Mouse (Mus musculus) ES-E14 (cell line): ENCODE data around the gene Nt5c1a. TPM values are rescaled to one million over a fixed set of nuclear protein-coding genes. Genes with fewer than 3 reads are reported as not detected.

Experiments used
- DNase-seq: peaks from one replicate; pipeline ENCODE4 v3.0.0-alpha.2; 2013; ENCODE audit warnings: low read depth, low spot score
- H3K27ac ChIP-seq: 2 replicates; pipeline ENCODE4 v1.5.1; 2012; ENCODE audit warnings: low read depth, mild to moderate bottlenecking, low read length, moderate library complexity, mixed read lengths; ENCODE audit not compliant: poor library complexity, insufficient read depth, severe bottlenecking
- H3K36me3 ChIP-seq: 2 replicates; pipeline ENCODE4 v1.6.1; 2012; ENCODE audit warnings: mild to moderate bottlenecking, low read length, moderate library complexity, mixed read lengths; ENCODE audit not compliant: control insufficient read depth, poor library complexity, insufficient read depth, severe bottlenecking
- H3K4me1 ChIP-seq, 2 experiments: fragments of 150-350 bp in 1 of 2; sonication (generic) in 1 of 2; 2 replicates each; pipeline ENCODE4 v1.6.1; 2012; ENCODE audit warnings: low read length in 2 of 2, mild to moderate bottlenecking in 1 of 2, mixed read lengths in 1 of 2; ENCODE audit not compliant: control insufficient read depth in 2 of 2, insufficient read depth in 2 of 2, poor library complexity in 1 of 2
- H3K4me3 ChIP-seq, 2 experiments: fragments of 150-350 bp in 1 of 2; sonication (generic) in 1 of 2; 2 replicates each; pipeline ENCODE4 v1.5.1; 2012; ENCODE audit warnings: low read length in 2 of 2, low read depth in 1 of 2, mild to moderate bottlenecking in 1 of 2, mixed read lengths in 1 of 2; ENCODE audit not compliant: insufficient read depth in 1 of 2, poor library complexity in 1 of 2, severe bottlenecking in 1 of 2
- H3K9ac ChIP-seq: 2 replicates; pipeline ENCODE4 v1.6.1; 2012; ENCODE audit warnings: low read depth, mild to moderate bottlenecking, low read length, mixed read lengths; ENCODE audit not compliant: poor library complexity, insufficient read depth, severe bottlenecking
- H3K9me3 ChIP-seq: fragments of 150-350 bp; sonication (generic); 2 replicates; pipeline ENCODE4 v1.6.1; 2012; ENCODE audit warnings: low read depth, mild to moderate bottlenecking, low read length; ENCODE audit not compliant: control insufficient read depth, insufficient read depth
- CHD2 ChIP-seq: IDR thresholded peaks from 2 replicates; pipeline ENCODE4 v1.6.1; 2014; ENCODE audit warnings: mild to moderate bottlenecking, low read depth, low read length, inconsistent platforms
- HCFC1 ChIP-seq: IDR thresholded peaks from 2 replicates; pipeline ENCODE4 v1.6.1; 2012; ENCODE audit warnings: low read length, inconsistent platforms, borderline replicate concordance; ENCODE audit not compliant: insufficient read depth
- MAFK ChIP-seq: IDR thresholded peaks from 2 replicates; pipeline ENCODE4 v1.6.1; 2014; ENCODE audit warnings: mild to moderate bottlenecking, low read depth, low read length, inconsistent platforms; ENCODE audit not compliant: insufficient read depth
- ZC3H11A ChIP-seq: IDR thresholded peaks from 2 replicates; pipeline ENCODE4 v1.6.1; 2012; ENCODE audit warnings: low read depth, mild to moderate bottlenecking, inconsistent platforms, low read length, borderline replicate concordance
- ZNF384 ChIP-seq: IDR thresholded peaks from 2 replicates; pipeline ENCODE4 v1.6.1; 2012; ENCODE audit warnings: low read depth, low read length, inconsistent platforms
- in situ Hi-C, 2 experiments: fragments of 600-800 bp; cut with MboI; formaldehyde crosslinking; loops; one replicate each; pipeline ENCODE4 v1.15.1; 2025; ENCODE audit warnings: low sequenced_read_pairs in 2 of 2, inconsistent platforms in 1 of 2; ENCODE audit not compliant: unreplicated experiment in 2 of 2
- total RNA-seq: library from RNA; depleted of rRNA; stranded (reverse); fragments of 300-350 nt; gene quantifications from 2 replicates; pipeline ENCODE4 v1.2.3, GENCODE M21; 2012

Nt5c1a gene
- total RNA-seq, 1 experiment = not detected

DNA sequence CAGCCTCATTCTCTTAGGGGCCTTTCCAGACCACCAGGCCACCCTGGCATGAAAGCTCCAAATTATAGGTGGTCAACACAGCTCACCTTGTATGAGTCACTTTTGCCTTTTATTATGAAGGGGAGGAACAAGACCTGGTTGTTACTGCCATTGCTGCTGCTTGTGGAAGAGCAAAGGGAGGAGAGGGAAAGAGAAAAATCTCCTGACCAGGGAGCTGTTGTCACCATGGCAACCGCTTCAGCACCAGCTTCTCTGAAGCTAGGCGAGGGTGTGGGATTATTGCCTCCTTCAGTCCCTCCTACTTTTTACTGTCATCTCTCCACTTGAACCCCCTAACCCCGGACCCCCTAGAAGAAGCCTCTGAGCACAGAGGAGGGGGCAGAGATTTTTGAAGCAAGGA is 16.5 kb upstream of the Nt5c1a start:
- in situ Hi-C loops = no loop called here
- no peaks in the 10 kb centered on the region for H3K36me3 ChIP-seq
- TF ChIP-seq ZNF384 = no peak
- TF ChIP-seq ZC3H11A = no peak
- TF ChIP-seq CHD2 = no peak
- TF ChIP-seq MAFK = no peak
- no peak for TF ChIP-seq HCFC1
- H3K9ac ChIP-seq = no peak overlapping the region
- no peak overlapping the region for H3K4me3 ChIP-seq
- H3K27ac ChIP-seq = no peak overlapping the region
- H3K4me1 ChIP-seq = peaks cover 0 to 7% of the 10 kb centered on the region in 2 experiments; a peak in 1 of 4 replicates
- H3K9me3 ChIP-seq = no peaks in the 10 kb centered on the region
- DNase-seq = no peak

DNA sequence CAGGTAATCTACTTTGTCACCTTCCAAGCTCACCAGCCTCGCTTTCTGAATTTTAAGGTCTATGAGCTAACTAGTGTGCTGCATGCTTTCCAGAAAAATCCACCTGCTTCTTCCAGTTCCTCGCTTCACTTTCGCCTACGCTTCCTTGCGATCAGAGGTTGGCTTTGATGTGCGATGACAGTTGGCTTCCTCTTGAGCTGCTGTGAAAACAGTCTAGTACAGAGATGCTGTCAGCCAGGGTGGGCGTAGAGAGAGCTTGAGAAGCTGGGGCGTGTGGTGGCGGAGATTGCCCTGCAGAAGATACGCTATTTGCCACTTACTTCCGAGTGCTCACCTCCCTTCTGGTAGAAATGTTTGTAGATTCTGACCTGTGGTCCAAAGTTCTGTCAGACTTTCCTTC is 9.0 kb upstream of the Nt5c1a start:
- Histone ChIP-seq H3K4me1 (no peaks in the 10 kb centered on the region; a peak in 1 of 4 replicates), H3K9me3 (no peaks in the 10 kb centered on the region), H3K36me3 (no peaks in the 10 kb centered on the region), H3K4me3 (no peak overlapping the region), H3K27ac (no peak overlapping the region), H3K9ac (no peak overlapping the region)
- no peak for DNase-seq
- in situ Hi-C loops = no loop called here
- TF ChIP-seq ZNF384 (no peak), CHD2 (no peak), ZC3H11A (no peak), MAFK (no peak), HCFC1 (no peak)

DNA sequence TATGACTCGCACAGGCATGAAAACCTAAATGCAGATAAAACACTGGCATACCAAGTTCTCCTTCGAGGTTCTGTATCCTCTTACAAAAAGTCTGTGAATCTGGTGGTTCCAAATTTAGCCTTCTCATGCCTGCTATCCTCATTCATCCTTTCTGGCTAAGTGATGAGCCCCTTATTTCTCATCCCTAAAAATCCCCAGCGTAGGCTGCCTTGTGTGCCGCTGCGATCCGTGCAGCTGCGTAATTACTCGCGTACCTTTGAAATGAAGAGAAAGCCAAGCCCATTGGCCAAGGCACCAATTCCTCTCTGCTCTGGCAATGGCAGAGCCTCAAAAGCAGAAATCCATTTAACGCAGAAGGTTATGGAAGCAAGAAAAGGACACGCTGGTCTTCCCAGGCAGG is 7.5 kb upstream of the Nt5c1a start:
- Histone ChIP-seq H3K27ac (no peak overlapping the region), H3K9ac (no peak overlapping the region), H3K9me3 (no peaks in the 10 kb centered on the region), H3K4me3 (no peak overlapping the region), H3K4me1 (no peaks in the 10 kb centered on the region; a peak in 1 of 4 replicates), H3K36me3 (no peaks in the 10 kb centered on the region)
- DNase-seq = no peak
- in situ Hi-C loops = no loop called here
- no peak for TF ChIP-seq CHD2
- no peak for TF ChIP-seq ZC3H11A
- no peak for TF ChIP-seq ZNF384

DNA sequence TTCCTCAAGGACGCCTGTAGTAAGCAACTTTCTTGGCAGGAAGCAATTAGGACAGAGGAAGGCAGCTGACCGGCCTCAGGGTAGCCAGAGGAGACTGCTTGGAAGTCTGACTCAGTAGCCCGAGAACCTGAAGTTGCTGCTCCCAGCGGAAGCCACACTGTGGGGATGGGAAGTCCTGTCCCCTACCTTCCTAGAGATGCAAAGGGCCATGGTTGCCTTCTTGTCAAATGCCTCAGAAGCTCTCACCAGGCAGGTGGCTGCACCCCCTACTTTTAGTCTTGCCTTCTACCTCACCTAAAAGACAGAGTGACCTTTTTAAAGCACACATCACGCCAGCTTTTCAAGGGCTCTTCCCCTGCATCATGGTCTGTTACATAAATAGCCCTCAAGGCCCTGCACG is 4.6 kb upstream of the Nt5c1a start:
- TF ChIP-seq ZC3H11A (no peak), HCFC1 (no peak), ZNF384 (no peak), MAFK (no peak), CHD2 (no peak)
- H3K4me3 ChIP-seq = no peak overlapping the region
- no peak overlapping the region for H3K9ac ChIP-seq
- peaks cover 0 to 2% of the 10 kb centered on the region in 2 experiments; a peak in 1 of 4 replicates for H3K4me1 ChIP-seq
- no peak for DNase-seq
- H3K27ac ChIP-seq = no peak overlapping the region
- H3K9me3 ChIP-seq = no peaks in the 10 kb centered on the region
- no peaks in the 10 kb centered on the region for H3K36me3 ChIP-seq
- in situ Hi-C loops = no loop called here

DNA sequence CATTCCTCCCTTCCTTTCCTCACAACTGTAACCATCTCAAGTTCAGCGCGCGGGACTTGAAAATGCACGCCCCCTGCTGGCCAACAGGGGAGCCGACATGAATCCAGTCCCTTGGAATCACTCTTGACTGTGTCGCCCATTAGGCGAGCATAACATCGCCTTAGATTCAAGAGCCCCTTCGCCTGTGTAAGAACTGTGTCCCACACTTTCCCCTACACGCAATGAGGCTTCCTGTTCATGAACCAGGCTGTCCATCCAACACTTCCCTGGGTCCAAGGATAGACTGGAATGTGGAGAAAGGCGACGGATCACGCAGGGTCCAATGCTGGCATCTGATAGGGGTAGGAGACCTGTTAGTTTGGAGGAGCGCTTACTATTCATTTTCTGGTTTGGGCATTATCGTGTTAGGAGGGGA is 526 bp upstream of the Nt5c1a start:
- peak; percentile 70 for DNase-seq
- in situ Hi-C loops = no loop called here
- peak overlapping the region; percentile 38 to 41 for H3K4me3 ChIP-seq
- no peak overlapping the region for H3K27ac ChIP-seq
- H3K9me3 ChIP-seq = no peaks in the 10 kb centered on the region
- TF ChIP-seq ZNF384 (no peak), MAFK (no peak), CHD2 (no peak), ZC3H11A (no peak), HCFC1 (no peak)
- H3K9ac ChIP-seq = no peak overlapping the region
- H3K4me1 ChIP-seq = peaks cover 0 to 4% of the 10 kb centered on the region in 2 experiments; a peak in 1 of 4 replicates
- no peaks in the 10 kb centered on the region for H3K36me3 ChIP-seq
